Mouse (Mus musculus): Measurements from ENCODE around the gene Kcnq1. TPM values are rescaled to one million over a fixed set of nuclear protein-coding genes. Genes with fewer than 3 reads are reported as not detected.

Gene Kcnq1
- polyA plus RNA-seq, 1 experiment from 2014 or later: 9.6 TPM

DNA sequence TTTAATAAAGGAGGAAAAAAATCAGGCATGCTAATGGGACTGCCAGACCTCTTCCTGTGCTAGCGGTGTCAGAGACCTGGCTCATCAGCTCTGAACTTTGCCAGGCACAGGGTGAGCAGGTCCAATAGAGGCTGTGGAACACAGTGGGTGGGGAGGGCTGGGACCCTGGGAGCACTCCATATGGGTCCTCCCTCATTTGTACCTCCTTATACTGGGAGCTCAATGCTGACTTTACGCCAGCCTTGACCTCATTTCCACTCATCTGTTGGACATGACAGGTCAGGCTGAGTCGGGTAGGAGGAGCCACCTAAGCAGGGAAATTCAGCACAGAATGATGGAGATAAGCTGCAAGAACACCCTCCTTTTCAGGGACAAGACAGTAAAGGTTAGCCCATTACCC lies 38.3 kb upstream of the Kcnq1 start:
- WGBS: 76% methylated on average over 3 of the region's 3 CpGs
- H3K4me1 ChIP-seq (replicated peaks; ENCODE audit: control insufficient read depth, insufficient read depth, low read length): peaks cover 22% of the 10 kb centered on the region
- peaks cover 49% of the 10 kb centered on the region for H3K36me3 ChIP-seq (ENCODE audit: control insufficient read depth, insufficient read depth, low read length)
- H3K4me2 ChIP-seq (ENCODE audit: low read depth, low read length): no peak overlapping the region
- no peaks in the 10 kb centered on the region for H3K9me3 ChIP-seq (ENCODE audit: control insufficient read depth, low read length)
- no peaks in the 10 kb centered on the region for H3K27me3 ChIP-seq (ENCODE audit: control insufficient read depth, insufficient read depth, low read depth, low read length)
- no peak overlapping the region for H3K4me3 ChIP-seq (ENCODE audit: low read length)
- no peak for ATAC-seq (ENCODE audit: low read depth)
- H3K9ac ChIP-seq (ENCODE audit: low read length): no peak overlapping the region
- peak overlapping the region; percentile 98 for H3K27ac ChIP-seq (ENCODE audit: low read length)

GRCm38 (mm10) chr7:143068316-143068881 lies 37.8 kb upstream of the Kcnq1 start:
- WGBS: 50% methylated on average over 13 of the region's 13 CpGs
- H3K9ac ChIP-seq (ENCODE audit: low read length): peak overlapping the region; percentile 53
- H3K4me1 ChIP-seq (replicated peaks; ENCODE audit: control insufficient read depth, insufficient read depth, low read length): peaks cover 22% of the 10 kb centered on the region
- peak overlapping the region; percentile 78 for H3K4me3 ChIP-seq (ENCODE audit: low read length)
- no peaks in the 10 kb centered on the region for H3K9me3 ChIP-seq (ENCODE audit: control insufficient read depth, low read length)
- peak overlapping the region; percentile 98 for H3K27ac ChIP-seq (ENCODE audit: low read length)
- H3K4me2 ChIP-seq (ENCODE audit: low read depth, low read length): peak overlapping the region; percentile 57
- H3K36me3 ChIP-seq (ENCODE audit: control insufficient read depth, insufficient read depth, low read length): peaks cover 44% of the 10 kb centered on the region
- no peaks in the 10 kb centered on the region for H3K27me3 ChIP-seq (ENCODE audit: control insufficient read depth, insufficient read depth, low read depth, low read length)
- ATAC-seq (ENCODE audit: low read depth): no peak

- Histone ChIP-seq H3K4me2 (ENCODE audit: low read depth, low read length) (peak within 1 kb of the TSS; percentile 90), H3K27me3 (ENCODE audit: control insufficient read depth, insufficient read depth, low read depth, low read length) (no peaks in the 10 kb centered on the region), H3K4me1 (replicated peaks; ENCODE audit: control insufficient read depth, insufficient read depth, low read length) (peaks cover 22% of the 10 kb centered on the region), H3K36me3 (ENCODE audit: control insufficient read depth, insufficient read depth, low read length) (peaks cover 37% of the 10 kb centered on the region), H3K9ac (ENCODE audit: low read length) (peak within 1 kb of the TSS; percentile 96), H3K9me3 (ENCODE audit: control insufficient read depth, low read length) (no peaks in the 10 kb centered on the region), H3K27ac (ENCODE audit: low read length) (peak within 1 kb of the TSS; percentile 98), H3K4me3 (ENCODE audit: low read length) (peak within 1 kb of the TSS; percentile 78)
- ATAC-seq (ENCODE audit: low read depth): peak; percentile 97
- WGBS: under 1% methylated on average over 51 of the region's 51 CpGs
Observed at GRCm38 (mm10) chr7:143068882-143069591, 37.1 kb upstream of the Kcnq1 start, which contains the start of gene Tssc4. Tssc4 (plus strand) TSS chr7:143069249.

- Histone ChIP-seq H3K27me3 (ENCODE audit: control insufficient read depth, insufficient read depth, low read depth, low read length) (no peaks in the 10 kb centered on the region), H3K9me3 (ENCODE audit: control insufficient read depth, low read length) (no peaks in the 10 kb centered on the region), H3K36me3 (ENCODE audit: control insufficient read depth, insufficient read depth, low read length) (peaks cover 29% of the 10 kb centered on the region), H3K4me2 (ENCODE audit: low read depth, low read length) (peak overlapping the region; percentile 90), H3K4me3 (ENCODE audit: low read length) (peak overlapping the region; percentile 78), H3K9ac (ENCODE audit: low read length) (peak overlapping the region; percentile 96), H3K4me1 (replicated peaks; ENCODE audit: control insufficient read depth, insufficient read depth, low read length) (peaks cover 22% of the 10 kb centered on the region), H3K27ac (ENCODE audit: low read length) (peak overlapping the region; percentile 98)
- peak; percentile 15 for ATAC-seq (ENCODE audit: low read depth)
- WGBS: 5% methylated on average over 30 of the region's 30 CpGs
Observed at GRCm38 (mm10) chr7:143069751-143070400, 36.3 kb upstream of the Kcnq1 start.

DNA sequence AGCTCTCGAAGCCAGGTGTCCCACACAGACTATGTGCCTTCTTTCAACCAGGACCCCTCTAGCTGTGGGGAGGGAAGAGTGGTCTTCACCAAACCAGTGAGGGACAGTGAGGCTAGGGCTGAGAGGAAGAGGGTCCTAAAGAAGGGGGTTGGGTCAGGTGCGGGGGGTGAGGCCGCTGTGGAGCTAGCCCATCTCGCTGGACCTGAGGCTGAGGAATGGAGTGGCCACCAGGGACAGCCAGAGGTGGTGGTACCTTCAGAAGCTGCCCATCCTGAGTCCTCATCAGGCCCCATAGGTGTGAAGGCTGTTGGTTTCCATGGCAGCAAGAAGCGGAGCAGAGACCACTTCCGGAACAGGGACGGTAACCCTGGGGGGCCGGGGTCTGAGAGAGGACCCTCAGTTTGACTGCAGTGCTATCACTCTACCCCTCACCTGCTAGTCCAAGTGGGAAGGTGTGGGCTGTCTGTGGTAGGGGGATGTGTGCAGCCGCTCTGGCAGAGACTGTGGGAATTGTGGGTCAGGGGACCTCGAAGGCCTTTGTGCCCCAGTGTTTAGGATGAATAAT lies 35.6 kb upstream of the Kcnq1 start:
- H3K4me3 ChIP-seq (ENCODE audit: low read length): peak overlapping the region; percentile 78
- peaks cover 22% of the 10 kb centered on the region for H3K4me1 ChIP-seq (replicated peaks; ENCODE audit: control insufficient read depth, insufficient read depth, low read length)
- peak overlapping the region; percentile 96 for H3K9ac ChIP-seq (ENCODE audit: low read length)
- no peaks in the 10 kb centered on the region for H3K27me3 ChIP-seq (ENCODE audit: control insufficient read depth, insufficient read depth, low read depth, low read length)
- no peak for ATAC-seq (ENCODE audit: low read depth)
- WGBS: 81% methylated on average over 10 of the region's 10 CpGs
- peak overlapping the region; percentile 90 for H3K4me2 ChIP-seq (ENCODE audit: low read depth, low read length)
- no peaks in the 10 kb centered on the region for H3K9me3 ChIP-seq (ENCODE audit: control insufficient read depth, low read length)
- no peak overlapping the region for H3K27ac ChIP-seq (ENCODE audit: low read length)
- H3K36me3 ChIP-seq (ENCODE audit: control insufficient read depth, insufficient read depth, low read length): peaks cover 23% of the 10 kb centered on the region

GRCm38 (mm10) chr7:143072605-143073004 lies 33.6 kb upstream of the Kcnq1 start:
- Histone ChIP-seq H3K36me3 (ENCODE audit: control insufficient read depth, insufficient read depth, low read length) (peaks cover 8% of the 10 kb centered on the region; the same call in 1 of the 2 replicates), H3K4me3 (ENCODE audit: low read length) (no peak overlapping the region), H3K4me2 (ENCODE audit: low read depth, low read length) (no peak overlapping the region), H3K9me3 (ENCODE audit: control insufficient read depth, low read length) (no peaks in the 10 kb centered on the region), H3K27ac (ENCODE audit: low read length) (no peak overlapping the region), H3K4me1 (replicated peaks; ENCODE audit: control insufficient read depth, insufficient read depth, low read length) (peaks cover 22% of the 10 kb centered on the region), H3K9ac (ENCODE audit: low read length) (no peak overlapping the region), H3K27me3 (ENCODE audit: control insufficient read depth, insufficient read depth, low read depth, low read length) (no peaks in the 10 kb centered on the region)
- WGBS: 91% methylated on average over 5 of the region's 5 CpGs
- ATAC-seq (ENCODE audit: low read depth): no peak

DNA sequence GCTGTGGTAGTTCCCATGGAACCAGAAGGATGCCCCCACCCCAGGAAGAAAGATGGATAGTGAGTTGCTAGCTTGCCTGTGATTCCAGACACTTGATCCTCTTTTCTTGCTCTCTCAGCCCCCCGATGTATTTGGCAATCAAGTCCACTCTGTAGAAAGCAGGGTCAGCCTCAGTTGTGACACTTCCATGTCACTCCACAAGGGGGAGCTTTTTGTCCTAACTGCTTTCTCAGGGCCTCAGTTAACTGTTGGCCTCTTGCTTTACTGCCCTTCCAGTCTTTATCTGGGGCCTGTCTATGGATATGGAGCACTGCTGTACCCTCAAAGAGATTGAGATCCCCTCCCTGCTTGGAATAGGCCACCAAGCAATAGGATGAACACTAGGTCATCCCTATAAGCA lies 33.1 kb upstream of the Kcnq1 start:
- Histone ChIP-seq H3K27ac (ENCODE audit: low read length) (no peak overlapping the region), H3K4me3 (ENCODE audit: low read length) (no peak overlapping the region), H3K9me3 (ENCODE audit: control insufficient read depth, low read length) (no peaks in the 10 kb centered on the region), H3K4me1 (replicated peaks; ENCODE audit: control insufficient read depth, insufficient read depth, low read length) (peaks cover 18% of the 10 kb centered on the region), H3K27me3 (ENCODE audit: control insufficient read depth, insufficient read depth, low read depth, low read length) (no peaks in the 10 kb centered on the region), H3K4me2 (ENCODE audit: low read depth, low read length) (no peak overlapping the region), H3K36me3 (ENCODE audit: control insufficient read depth, insufficient read depth, low read length) (peaks cover 3% of the 10 kb centered on the region; the same call in 1 of the 2 replicates), H3K9ac (ENCODE audit: low read length) (no peak overlapping the region)
- ATAC-seq (ENCODE audit: low read depth): no peak
- 47% methylated on average over 1 of the region's 1 CpGs for WGBS

- ATAC-seq (ENCODE audit: low read depth): no peak
- Histone ChIP-seq H3K4me3 (ENCODE audit: low read length) (no peak overlapping the region), H3K27ac (ENCODE audit: low read length) (no peak overlapping the region), H3K36me3 (ENCODE audit: control insufficient read depth, insufficient read depth, low read length) (no peaks in the 10 kb centered on the region), H3K27me3 (ENCODE audit: control insufficient read depth, insufficient read depth, low read depth, low read length) (no peaks in the 10 kb centered on the region), H3K9me3 (ENCODE audit: control insufficient read depth, low read length) (no peaks in the 10 kb centered on the region), H3K4me2 (ENCODE audit: low read depth, low read length) (no peak overlapping the region), H3K9ac (ENCODE audit: low read length) (no peak overlapping the region), H3K4me1 (replicated peaks; ENCODE audit: control insufficient read depth, insufficient read depth, low read length) (peaks cover 6% of the 10 kb centered on the region)
- 62% methylated on average over 5 of the region's 5 CpGs for WGBS
Observed at GRCm38 (mm10) chr7:143075394-143075793, 30.8 kb upstream of the Kcnq1 start.

DNA sequence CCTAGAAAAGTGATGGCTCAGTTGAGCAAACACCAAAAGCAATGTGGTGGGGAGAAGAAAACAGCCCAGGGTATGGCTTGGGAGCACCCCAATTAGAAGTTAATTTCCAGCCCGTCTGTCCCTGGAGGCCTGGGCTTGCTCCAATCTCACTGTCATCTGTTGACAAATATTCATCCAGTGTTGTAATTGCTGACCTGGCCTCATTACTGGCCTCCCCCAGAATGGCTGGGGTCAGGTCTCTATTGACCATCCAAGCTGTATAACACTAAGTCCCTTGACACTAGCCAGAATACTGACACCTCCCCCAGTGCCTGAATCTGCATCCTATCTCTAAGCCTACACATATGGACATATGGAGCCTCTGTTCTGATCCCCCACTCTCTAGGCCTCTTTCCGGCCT lies 28.8 kb upstream of the Kcnq1 start:
- H3K4me3 ChIP-seq (ENCODE audit: low read length): no peak overlapping the region
- no peak for ATAC-seq (ENCODE audit: low read depth)
- H3K9ac ChIP-seq (ENCODE audit: low read length): no peak overlapping the region
- no peaks in the 10 kb centered on the region for H3K4me1 ChIP-seq (replicated peaks; ENCODE audit: control insufficient read depth, insufficient read depth, low read length)
- 83% methylated on average over 2 of the region's 2 CpGs for WGBS
- no peaks in the 10 kb centered on the region for H3K9me3 ChIP-seq (ENCODE audit: control insufficient read depth, low read length)
- no peaks in the 10 kb centered on the region for H3K36me3 ChIP-seq (ENCODE audit: control insufficient read depth, insufficient read depth, low read length)
- H3K4me2 ChIP-seq (ENCODE audit: low read depth, low read length): no peak overlapping the region
- no peak overlapping the region for H3K27ac ChIP-seq (ENCODE audit: low read length)
- no peaks in the 10 kb centered on the region for H3K27me3 ChIP-seq (ENCODE audit: control insufficient read depth, insufficient read depth, low read depth, low read length)

Measured in lung, embryonic 16.5 days (tissue).